Mouse (Mus musculus): ENCODE measurements at regions not wholly inside any gene's neighbourhood (a gene's known extent, or its start where the extent isn't known, plus 50 kb on each side); places are given as distances from the start of the nearest gene placed in this dataset.
"Not testable (repeated sequence)": the region's sequence is repeated elsewhere in the genome, so short reads cannot be mapped to it uniquely, and the experiment has no call there.

GRCm38 (mm10) chr10:117478931-117479280, 99.1 kb upstream of the Cpsf6 start:
- no peak for DNase-seq (ENCODE audit: low read depth, low spot score)

- DNase-seq (ENCODE audit: low read depth, low spot score), result peak; percentile 15
Observed at GRCm38 (mm10) chr10:117478202-117478930, 98.6 kb upstream of the Cpsf6 start.

- DNase-seq (ENCODE audit: low read depth, low spot score), result no peak
Observed at GRCm38 (mm10) chr10:117477331-117478201, 97.8 kb upstream of the Cpsf6 start.

GRCm38 (mm10) chr10:117475086-117475945, 95.5 kb upstream of the Cpsf6 start:
- no peak for DNase-seq (ENCODE audit: low read depth, low spot score)

GRCm38 (mm10) chr10:117474351-117475085, 94.7 kb upstream of the Cpsf6 start:
- DNase-seq (ENCODE audit: low read depth, low spot score), result no peak

GRCm38 (mm10) chr10:117473471-117473870, 93.7 kb upstream of the Cpsf6 start:
- no peak for DNase-seq (ENCODE audit: low read depth, low spot score)

GRCm38 (mm10) chr10:117472568-117472930, 92.7 kb upstream of the Cpsf6 start:
- no peak for DNase-seq (ENCODE audit: low read depth, low spot score)

GRCm38 (mm10) chr10:117471818-117472567, 92.2 kb upstream of the Cpsf6 start:
- DNase-seq (ENCODE audit: low read depth, low spot score), result no peak

- DNase-seq (ENCODE audit: low read depth, low spot score), result no peak
Observed at GRCm38 (mm10) chr10:117471036-117471817, 91.4 kb upstream of the Cpsf6 start.

GRCm38 (mm10) chr10:117470481-117470880, 90.7 kb upstream of the Cpsf6 start:
- no peak for DNase-seq (ENCODE audit: low read depth, low spot score)

- no peak for DNase-seq (ENCODE audit: low read depth, low spot score)
Observed at GRCm38 (mm10) chr10:117469573-117470090, 89.8 kb upstream of the Cpsf6 start.

GRCm38 (mm10) chr10:117468931-117469572, 89.2 kb upstream of the Cpsf6 start:
- DNase-seq (ENCODE audit: low read depth, low spot score), result no peak

- no peak for DNase-seq (ENCODE audit: low read depth, low spot score)
Observed at GRCm38 (mm10) chr10:117468381-117468780, 88.6 kb upstream of the Cpsf6 start.

- no peak for DNase-seq (ENCODE audit: low read depth, low spot score)
Observed at GRCm38 (mm10) chr10:117467161-117467560, 87.3 kb upstream of the Cpsf6 start.

- DNase-seq (ENCODE audit: low read depth, low spot score), result no peak
Observed at GRCm38 (mm10) chr10:117466391-117466790, 86.6 kb upstream of the Cpsf6 start.

- no peak for DNase-seq (ENCODE audit: low read depth, low spot score)
Observed at GRCm38 (mm10) chr10:117465671-117466250, 85.9 kb upstream of the Cpsf6 start.

GRCm38 (mm10) chr10:117465058-117465660, 85.3 kb upstream of the Cpsf6 start:
- DNase-seq (ENCODE audit: low read depth, low spot score), result no peak

GRCm38 (mm10) chr10:117464331-117464730, 84.5 kb upstream of the Cpsf6 start:
- not testable (repeated sequence) for DNase-seq (ENCODE audit: low read depth, low spot score)

Data from retina, adult 2 months (tissue).